Mouse (Mus musculus) heart, adult 2 months (tissue): ENCODE results near the gene Ky. TPM values are rescaled to one million over a fixed set of nuclear protein-coding genes. Genes with fewer than 3 reads are reported as not detected.

ENCODE experiments used
- DNase-seq, 2 experiments: peaks; one replicate each; pipeline ENCODE4 v3.0.0; 2021
- H3K27ac ChIP-seq: fragments of 200-600 bp; 2 replicates; pipeline ENCODE4 v1.8.1; 2022
- H3K27me3 ChIP-seq: fragments of 200-500 bp; 2 replicates; pipeline ENCODE4 v1.6.1; 2012; ENCODE audit warnings: mild to moderate bottlenecking, low read length, inconsistent platforms, mixed read lengths; ENCODE audit not compliant: control insufficient read depth, insufficient read depth
- H3K36me3 ChIP-seq: fragments of 200-500 bp; 2 replicates; pipeline ENCODE4 v1.6.1; 2012; ENCODE audit warnings: low read length, inconsistent platforms; ENCODE audit not compliant: control insufficient read depth, insufficient read depth
- H3K4me1 ChIP-seq: fragments of 200-500 bp; 2 replicates; pipeline ENCODE4 v1.6.1; 2011; ENCODE audit warnings: low read length; ENCODE audit not compliant: control insufficient read depth, insufficient read depth
- H3K4me3 ChIP-seq: fragments of 200-600 bp; 2 replicates; pipeline ENCODE4 v1.8.1; 2022
- H3K79me2 ChIP-seq: fragments of 200-500 bp; replicated peaks from 2 replicates; pipeline ENCODE4 v1.6.1; 2012; ENCODE audit warnings: mild to moderate bottlenecking, inconsistent platforms, low read length, moderate library complexity, mixed read lengths; ENCODE audit not compliant: control insufficient read depth, insufficient read depth
- H3K9ac ChIP-seq: fragments of 200-500 bp; 2 replicates; pipeline ENCODE4 v1.6.1; 2012; ENCODE audit warnings: low read depth, mild to moderate bottlenecking, control low read depth, inconsistent platforms, low read length, mixed read lengths
- CTCF ChIP-seq: fragments of 200-600 bp; IDR thresholded peaks from 2 replicates; pipeline ENCODE4 v1.8.1; 2022; ENCODE audit warnings: antibody characterized with exemption, mild to moderate bottlenecking, moderate library complexity
- EP300 ChIP-seq: fragments of 200-500 bp; IDR thresholded peaks from 2 replicates; pipeline ENCODE4 v1.6.1; 2011; ENCODE audit warnings: low read depth, low read length, control low read depth; ENCODE audit not compliant: insufficient read depth
- POLR2A ChIP-seq: fragments of 200-500 bp; IDR thresholded peaks from 2 replicates; pipeline ENCODE4 v1.6.1; 2011; ENCODE audit warnings: mild to moderate bottlenecking, low read depth, low read length, control low read depth; ENCODE audit not compliant: insufficient read depth
- WGBS: fragments of 180-500 bp; shearing (Covaris S2); methylation state at CpG from one replicate; pipeline ENCODE4 v1.1.7; 2018; 5-methylcytosine and 5-hydroxymethylcytosine counted together
- intact Hi-C: fragments of 180-260 bp; cut with DNase I; formaldehyde crosslinking; loops from one replicate; pipeline ENCODE4 v1.15.1; 2025
- polyA plus RNA-seq: library from polyadenylated mRNA; depleted of rRNA; stranded (reverse); fragments of >200 nt; gene quantifications from 2 replicates; pipeline ENCODE4 v1.2.3, GENCODE M21; 2012
- total RNA-seq, 2 experiments: library from RNA; stranded (reverse); gene quantifications; 2 replicates each; pipeline ENCODE4 v1.2.3; 2021

Ky gene
- total and polyA plus RNA-seq, 3 experiments = 8.2 to 12.1 (median 11.4) TPM

DNA sequence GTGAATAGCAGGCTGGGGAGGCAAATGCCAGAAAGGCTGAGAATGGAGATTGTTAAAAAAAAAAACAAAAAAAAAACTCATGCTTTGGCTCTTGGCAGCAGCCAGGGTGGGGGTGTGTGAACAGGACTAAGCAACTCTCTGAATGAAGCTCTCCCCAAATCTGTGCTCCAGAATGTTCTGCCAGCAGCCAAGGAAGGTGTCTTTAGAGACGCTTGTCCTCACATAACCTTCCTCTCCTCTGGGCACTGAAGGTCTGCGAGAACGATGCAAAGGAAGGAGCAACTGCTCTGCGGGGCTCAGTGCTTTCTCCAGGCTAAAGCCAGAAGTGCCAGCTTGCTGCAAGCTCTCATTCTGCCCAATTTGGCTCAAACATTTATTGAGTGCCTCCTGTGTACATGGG lies 6.3 kb upstream of the Ky start:
- Histone ChIP-seq H3K9ac (no peak overlapping the region), H3K27me3 (no peaks in the 10 kb centered on the region), H3K27ac (peak overlapping the region; percentile 41), H3K4me3 (no peak overlapping the region), H3K79me2 (no peaks in the 10 kb centered on the region), H3K36me3 (peaks cover 2% of the 10 kb centered on the region; the same call in 1 of the 2 replicates), H3K4me1 (peaks cover 21% of the 10 kb centered on the region)
- peak; percentile 32 to 41 for DNase-seq
- 44% methylated on average over 4 of the region's 4 CpGs for WGBS
- TF ChIP-seq EP300 = 0 out of 2 replicates have a peak, but pooled peaks have one; percentile 37
- no peak for TF ChIP-seq POLR2A
- intact Hi-C loops = loop anchor here (5.0 kb wide), 1 partner anchor 57 kb away; no protein-coding TSS in a partner anchor

- intact Hi-C loops = loop anchor here (5.0 kb wide), 1 partner anchor 57 kb away; no protein-coding TSS in a partner anchor
- H3K9ac ChIP-seq = no peak overlapping the region
- H3K79me2 ChIP-seq = no peaks in the 10 kb centered on the region
- TF ChIP-seq EP300 (no peak), CTCF (no peak), POLR2A (no peak)
- peaks cover 21% of the 10 kb centered on the region for H3K4me1 ChIP-seq
- no peak overlapping the region for H3K4me3 ChIP-seq
- H3K27ac ChIP-seq = peak overlapping the region; percentile 41
- DNase-seq = no peak
- H3K27me3 ChIP-seq = no peaks in the 10 kb centered on the region
- H3K36me3 ChIP-seq = peaks cover 2% of the 10 kb centered on the region; the same call in 1 of the 2 replicates
Observed at GRCm38 (mm10) chr9:102499746-102500145, 5.8 kb upstream of the Ky start.

DNA sequence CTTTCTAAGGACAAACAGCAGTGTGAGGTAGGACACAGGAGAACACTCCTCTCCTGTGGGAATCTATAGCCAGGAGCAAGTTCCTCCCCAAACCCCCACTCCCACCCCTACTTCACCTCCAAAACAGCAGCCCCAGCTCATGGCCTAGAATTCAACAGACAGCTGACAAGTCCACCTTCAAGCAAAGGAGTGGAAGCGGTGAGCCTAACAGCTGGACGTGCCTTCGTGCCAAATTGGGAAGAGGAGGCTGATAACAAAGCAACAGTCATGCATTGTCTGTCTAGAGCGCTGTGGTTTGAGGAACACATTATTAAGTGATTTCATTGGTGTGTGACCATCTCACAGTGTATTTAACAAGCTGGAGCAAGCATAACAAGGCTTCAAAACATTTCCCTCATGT lies 4.4 kb upstream of the Ky start:
- Histone ChIP-seq H3K27me3 (no peaks in the 10 kb centered on the region), H3K4me3 (no peak overlapping the region), H3K36me3 (peaks cover 2% of the 10 kb centered on the region; the same call in 1 of the 2 replicates), H3K27ac (peak overlapping the region; percentile 20; the same call in 1 of the 2 replicates), H3K79me2 (no peaks in the 10 kb centered on the region), H3K9ac (no peak overlapping the region), H3K4me1 (peaks cover 22% of the 10 kb centered on the region)
- DNase-seq = no peak
- TF ChIP-seq EP300 (no peak), CTCF (no peak), POLR2A (no peak)
- 27% methylated on average over 4 of the region's 4 CpGs for WGBS
- intact Hi-C loops = no loop called here

DNA sequence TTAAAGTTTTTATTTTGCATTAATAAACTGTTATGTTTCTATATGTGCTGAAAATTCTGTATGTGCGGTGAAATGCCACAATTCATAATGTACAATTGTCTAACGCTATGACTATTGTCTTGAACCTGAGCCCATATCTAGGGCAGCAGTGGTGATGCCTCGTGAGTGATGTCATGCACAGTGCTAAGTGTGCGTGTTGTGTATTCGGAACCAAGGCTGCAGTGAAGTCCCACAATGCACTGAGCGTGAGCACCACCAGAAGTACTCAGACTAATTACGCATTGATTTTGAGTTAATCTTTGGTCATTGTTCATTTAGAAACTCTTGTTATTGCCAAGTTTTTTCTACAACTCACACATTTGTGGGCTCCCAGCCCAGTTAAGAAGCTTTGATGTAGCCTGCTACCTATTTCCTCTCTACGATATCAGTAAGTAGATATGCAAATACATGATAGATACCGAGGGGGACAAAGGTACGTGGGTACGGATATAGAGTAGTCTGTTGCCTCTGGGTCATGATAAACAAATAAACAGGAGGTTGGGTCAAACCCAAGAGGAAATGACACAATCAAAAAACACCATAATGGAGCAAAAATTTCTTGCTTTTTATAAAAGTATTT lies 3.4 kb upstream of the Ky start:
- WGBS = 32% methylated on average over 11 of the region's 11 CpGs
- no peak for TF ChIP-seq POLR2A
- no peak for TF ChIP-seq EP300
- no peak for TF ChIP-seq CTCF
- Histone ChIP-seq H3K79me2 (no peaks in the 10 kb centered on the region), H3K36me3 (peaks cover 2% of the 10 kb centered on the region; the same call in 1 of the 2 replicates), H3K27ac (no peak overlapping the region), H3K27me3 (no peaks in the 10 kb centered on the region), H3K9ac (no peak overlapping the region), H3K4me1 (peaks cover 19% of the 10 kb centered on the region), H3K4me3 (no peak overlapping the region)
- intact Hi-C loops = no loop called here
- no peak for DNase-seq

GRCm38 (mm10) chr9:102504716-102505378 lies 703 bp upstream of the Ky start:
- 0 out of 2 replicates have a peak, but pooled peaks have one; percentile 8 for TF ChIP-seq EP300
- TF ChIP-seq POLR2A = no peak
- TF ChIP-seq CTCF = no peak
- peaks cover 6% of the 10 kb centered on the region for H3K4me1 ChIP-seq
- intact Hi-C loops = no loop called here
- peak overlapping the region; percentile 77 for H3K27ac ChIP-seq
- no peak overlapping the region for H3K9ac ChIP-seq
- H3K27me3 ChIP-seq = no peaks in the 10 kb centered on the region
- WGBS = 45% methylated on average over 3 of the region's 3 CpGs
- no peaks in the 10 kb centered on the region for H3K79me2 ChIP-seq
- peak; percentile 43 to 70 for DNase-seq
- no peaks in the 10 kb centered on the region for H3K36me3 ChIP-seq
- no peak overlapping the region for H3K4me3 ChIP-seq

GRCm38 (mm10) chr9:102508315-102508714 lies 2.8 kb downstream of the Ky start:
- intact Hi-C loops = no loop called here
- no peak overlapping the region for H3K27ac ChIP-seq
- H3K4me3 ChIP-seq = no peak overlapping the region
- WGBS = 67% methylated on average over 3 of the region's 3 CpGs
- H3K36me3 ChIP-seq = no peaks in the 10 kb centered on the region
- no peaks in the 10 kb centered on the region for H3K27me3 ChIP-seq
- no peak overlapping the region for H3K9ac ChIP-seq
- no peak for TF ChIP-seq EP300
- TF ChIP-seq CTCF = no peak
- TF ChIP-seq POLR2A = no peak
- DNase-seq = no peak
- H3K79me2 ChIP-seq = no peaks in the 10 kb centered on the region
- peaks cover 2% of the 10 kb centered on the region; the same call in 1 of the 2 replicates for H3K4me1 ChIP-seq
